Mouse (Mus musculus): ENCODE data around the gene Per1.

DNA sequence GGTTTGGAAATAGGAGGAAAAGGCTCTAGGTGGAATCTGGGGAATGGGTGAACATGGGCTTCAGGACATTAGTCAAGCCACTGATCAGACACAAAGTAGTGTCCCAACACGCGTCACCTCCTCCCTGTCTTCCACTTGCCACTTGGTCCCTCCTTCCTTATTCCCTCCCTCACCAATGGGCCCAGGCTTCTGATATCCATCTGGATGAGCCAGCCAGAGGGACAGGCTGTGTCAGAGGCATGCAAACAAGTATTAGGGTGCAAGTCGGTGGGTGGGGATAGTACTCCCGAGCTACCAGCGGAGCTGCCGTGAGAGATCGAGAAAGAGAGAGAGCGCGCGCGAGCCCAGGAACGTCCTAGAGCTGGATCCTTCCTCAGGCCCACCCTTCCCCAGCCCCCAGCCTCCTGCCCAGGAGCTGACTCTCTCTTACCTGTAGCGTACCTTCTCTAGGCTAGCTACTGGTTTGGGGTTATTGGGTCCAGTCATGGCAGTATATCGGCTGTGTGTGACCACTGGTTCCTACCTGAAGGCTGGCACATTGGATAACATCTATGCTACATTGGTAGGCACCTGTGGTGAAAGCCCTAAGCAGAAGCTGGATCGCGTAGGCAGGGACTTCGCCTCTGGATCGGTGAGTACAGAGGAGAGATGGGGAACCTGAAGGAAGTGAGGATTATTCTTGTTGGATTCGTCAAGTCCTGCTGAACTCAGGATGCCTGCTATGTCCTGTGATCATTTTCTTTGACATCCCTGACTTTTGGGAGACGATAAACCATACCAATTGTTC lies 31.1 kb downstream of the Per1 start:
- TF ChIP-seq CTCF (IDR thresholded peaks at IDR 0.05): no peak
- TF ChIP-seq EP300 (IDR thresholded peaks at IDR 0.05; ENCODE audit: insufficient read depth, low read depth, low read length): no peak
- TF ChIP-seq POLR2A (IDR thresholded peaks at IDR 0.05; ENCODE audit: insufficient read depth, low read depth, low read length): no peak
